Mouse (Mus musculus): ENCODE measurements around the gene Ovgp1.

- TF ChIP-seq CTCF (IDR thresholded peaks at IDR 0.05; ENCODE audit: borderline replicate concordance, control insufficient read depth, extremely low read depth, insufficient read depth, low read length, poor library complexity): no peak
- no peak for TF ChIP-seq POLR2A (IDR thresholded peaks at IDR 0.05; ENCODE audit: control insufficient read depth, extremely low read depth, insufficient read depth, low read length, poor library complexity)
These were observed 42.4 kb upstream of the Ovgp1 start for GRCm38 (mm10) chr3:105931095-105931494.
